Mouse (Mus musculus) lung, postnatal 25 days (tissue): ENCODE measurements around the gene Eng.

Experiments
- DNase-seq: peaks from one replicate; pipeline ENCODE4 v3.0.0; 2022; ENCODE audit warnings: low spot score

Eng gene

DNA sequence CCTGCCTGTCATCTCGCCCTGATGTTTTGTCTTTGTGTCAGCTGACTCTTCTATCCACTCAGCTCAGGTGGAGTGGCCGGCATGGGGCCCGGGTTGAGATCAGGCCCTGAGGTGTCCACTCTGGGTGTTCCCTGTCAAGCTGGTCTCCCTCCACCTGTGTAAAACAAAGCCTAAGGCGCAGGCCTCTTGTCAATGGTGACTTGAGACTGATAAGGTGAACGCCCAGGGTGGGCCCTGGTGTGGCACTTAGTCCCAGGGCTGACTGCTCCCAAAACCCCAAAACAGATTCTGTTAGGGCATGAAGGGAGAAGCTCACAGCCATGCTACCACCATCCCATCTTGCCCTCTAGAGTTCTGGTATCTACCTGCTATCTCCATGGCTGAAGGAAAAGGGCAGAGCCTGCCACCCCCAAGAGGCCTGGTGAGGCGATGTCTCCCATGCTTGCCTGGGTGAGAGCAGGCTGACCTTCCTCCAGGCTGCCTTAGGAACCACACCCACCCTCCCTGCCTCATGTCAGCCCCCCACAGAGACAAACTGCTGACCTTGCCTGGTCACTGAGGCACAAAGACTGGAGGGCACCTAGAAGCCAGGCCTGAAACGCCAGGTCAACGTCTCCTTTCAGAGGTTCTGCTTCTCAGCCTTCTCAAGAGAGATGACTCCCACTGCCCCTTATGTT lies 1.5 kb upstream of the Eng start:
- no peak for DNase-seq

DNA sequence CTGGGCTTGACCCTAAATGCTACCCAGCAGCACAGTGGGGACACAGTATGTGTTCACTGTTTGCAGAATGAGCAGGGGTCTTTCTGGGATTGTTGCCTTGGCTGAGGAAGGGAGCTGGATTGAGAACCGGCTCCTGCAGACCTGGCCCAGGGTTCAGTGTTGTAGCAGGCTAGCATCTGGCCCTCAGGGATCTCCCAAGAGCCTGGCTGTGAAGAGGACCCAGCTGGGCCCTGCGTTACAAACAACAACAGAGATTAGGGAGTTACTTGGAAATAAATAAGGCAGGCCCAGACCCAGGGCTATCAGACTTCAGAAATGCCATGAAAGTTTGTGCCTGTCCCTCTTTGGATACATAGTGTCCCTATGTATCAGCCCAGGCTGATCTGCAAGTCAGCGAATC lies 748 bp upstream of the Eng start:
- DNase-seq = no peak

DNA sequence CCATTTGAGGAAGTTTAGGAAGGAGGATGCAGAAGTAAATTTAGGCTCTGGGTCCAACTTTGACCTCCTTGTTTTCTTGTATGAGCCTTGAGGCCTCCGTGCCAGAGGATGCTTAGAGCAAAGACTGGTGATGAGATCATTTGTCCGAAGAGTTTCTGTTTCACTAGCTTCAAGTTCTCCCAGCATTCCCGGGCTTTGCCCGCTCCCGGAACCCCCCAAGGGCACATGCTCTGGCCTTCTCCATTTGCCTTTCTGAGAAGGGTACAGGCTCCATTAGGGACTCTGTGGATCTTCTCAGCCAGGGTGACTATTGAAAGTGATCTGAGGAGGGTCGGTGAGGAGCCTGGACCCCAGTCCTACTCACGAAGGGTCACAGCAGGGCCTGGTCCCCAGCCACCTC lies 971 bp downstream of the Eng start:
- no peak for DNase-seq

DNA sequence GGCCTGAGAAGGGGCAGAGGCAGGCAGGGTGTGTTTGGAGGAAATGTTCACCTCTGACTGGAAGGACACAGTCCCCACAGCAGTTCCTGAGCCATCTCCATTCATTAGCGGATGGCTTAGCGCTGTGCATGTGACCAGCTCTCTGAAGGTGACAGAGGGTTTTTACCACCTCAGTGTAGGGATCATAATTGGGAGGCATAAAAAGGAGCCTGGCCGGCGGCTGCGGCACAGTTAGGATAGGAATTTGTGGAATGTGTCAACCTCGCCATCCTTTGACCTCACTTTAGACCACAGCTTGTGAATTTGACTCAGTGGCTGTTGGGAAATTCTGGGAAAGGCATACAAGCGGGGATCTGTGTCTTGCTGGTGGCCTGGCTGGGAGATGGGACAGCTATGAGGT lies 7.4 kb downstream of the Eng start:
- DNase-seq = no peak

GRCm38 (mm10) chr2:32654743-32655393 lies 8.5 kb downstream of the Eng start:
- DNase-seq = peak; percentile 75

- DNase-seq = no peak
These were observed 9.0 kb downstream of the Eng start for GRCm38 (mm10) chr2:32655394-32655744.

- peak; percentile 82 for DNase-seq
These were observed 9.4 kb downstream of the Eng start for GRCm38 (mm10) chr2:32655826-32656225.

GRCm38 (mm10) chr2:32658873-32659272 lies 12.5 kb downstream of the Eng start:
- no peak for DNase-seq

DNA sequence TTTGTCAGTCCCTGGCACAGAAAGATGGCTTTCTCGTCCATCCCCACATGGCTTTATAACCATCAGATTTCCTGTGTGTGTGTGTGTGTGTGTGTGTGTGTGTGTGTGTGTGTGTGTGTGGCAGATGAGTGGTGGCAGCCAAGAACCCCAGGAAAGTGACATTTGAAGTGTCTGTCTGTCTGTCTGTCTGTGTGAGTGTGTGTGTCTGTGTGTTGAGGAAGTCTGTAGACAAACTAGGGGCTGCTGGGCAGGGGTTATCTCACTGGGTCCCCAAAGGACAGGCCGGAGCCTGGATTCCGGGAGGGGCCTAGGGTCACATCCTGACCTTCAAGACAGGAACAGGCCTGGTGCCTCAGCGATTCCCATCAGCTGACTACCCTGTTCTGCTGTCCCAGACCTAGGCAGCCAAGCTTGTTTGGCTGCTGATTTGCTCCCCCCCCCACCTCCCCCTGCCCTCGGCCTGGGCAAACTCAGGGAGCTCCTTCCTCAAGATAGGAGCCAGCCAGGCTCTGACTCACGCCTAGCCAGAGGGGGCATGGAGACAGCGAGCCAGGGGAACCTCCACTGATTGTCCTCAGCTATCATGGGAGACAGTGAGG lies 15.2 kb downstream of the Eng start:
- peak; percentile 80 for DNase-seq

- no peak for DNase-seq
These were observed 15.9 kb downstream of the Eng start for GRCm38 (mm10) chr2:32662291-32662690.

DNA sequence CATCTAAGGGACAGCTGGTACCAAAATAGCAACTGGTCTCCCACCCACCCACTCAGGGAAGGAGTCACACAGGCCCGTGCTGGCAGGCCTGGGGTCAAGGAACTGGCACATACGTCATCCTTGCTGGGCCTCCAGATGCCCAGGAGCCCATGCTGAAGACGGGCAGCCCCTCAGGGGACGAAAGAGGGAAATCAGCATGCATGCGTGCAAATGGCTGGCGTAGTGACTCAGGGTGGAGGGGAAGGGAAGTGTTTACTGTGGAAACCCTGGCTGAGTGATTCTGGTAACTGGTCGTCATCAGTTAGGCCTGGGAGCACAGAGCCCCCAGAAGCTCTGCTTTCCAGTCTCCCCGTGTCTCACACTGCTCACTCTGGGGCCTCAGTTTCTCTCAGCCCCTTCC lies 18.9 kb downstream of the Eng start:
- no peak for DNase-seq

- DNase-seq = no peak
These were observed 19.5 kb downstream of the Eng start for GRCm38 (mm10) chr2:32665853-32666252.

- no peak for DNase-seq
These were observed 21.4 kb downstream of the Eng start for GRCm38 (mm10) chr2:32667775-32668174.

DNA sequence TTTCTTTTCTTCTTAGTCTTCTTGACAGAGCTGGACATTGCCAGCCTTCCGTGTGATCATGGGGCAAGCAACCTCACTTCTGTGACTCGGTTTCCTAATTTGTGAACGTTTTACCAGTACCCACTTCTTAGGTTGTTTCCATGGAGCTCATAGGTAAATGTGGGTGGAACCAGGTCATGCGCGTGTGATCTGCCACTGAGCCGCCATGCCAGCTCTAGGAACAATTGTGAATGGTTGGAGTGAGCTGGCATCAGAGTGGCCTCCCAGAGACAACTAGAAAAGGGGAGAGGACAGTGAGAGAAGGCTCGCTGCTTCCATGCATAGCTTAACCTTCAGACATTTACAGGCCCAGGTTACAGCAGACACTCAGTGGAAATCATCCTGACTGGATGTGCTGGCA lies 21.8 kb downstream of the Eng start:
- DNase-seq = no peak

DNA sequence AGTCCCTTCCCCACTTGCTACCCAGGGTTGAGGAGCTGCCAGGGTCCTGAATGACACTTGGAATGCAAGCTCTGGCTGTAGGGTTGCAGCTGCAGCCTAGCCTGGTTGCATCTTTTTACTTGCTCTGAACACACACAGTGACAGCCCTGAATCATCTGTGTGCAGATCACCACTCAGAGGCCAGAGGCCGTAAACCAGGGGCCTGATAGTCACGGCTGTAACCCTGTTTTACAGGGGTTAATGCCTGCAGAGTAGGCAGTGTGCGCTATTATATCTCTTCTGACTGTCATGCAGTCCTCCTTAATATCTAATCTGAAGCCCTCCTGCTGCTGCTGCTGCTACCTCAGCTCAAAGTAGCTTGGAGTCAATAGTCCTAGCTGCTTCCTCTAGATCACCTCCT lies 23.5 kb downstream of the Eng start:
- DNase-seq = no peak

GRCm38 (mm10) chr2:32671147-32671546 lies 24.8 kb downstream of the Eng start:
- no peak for DNase-seq

DNA sequence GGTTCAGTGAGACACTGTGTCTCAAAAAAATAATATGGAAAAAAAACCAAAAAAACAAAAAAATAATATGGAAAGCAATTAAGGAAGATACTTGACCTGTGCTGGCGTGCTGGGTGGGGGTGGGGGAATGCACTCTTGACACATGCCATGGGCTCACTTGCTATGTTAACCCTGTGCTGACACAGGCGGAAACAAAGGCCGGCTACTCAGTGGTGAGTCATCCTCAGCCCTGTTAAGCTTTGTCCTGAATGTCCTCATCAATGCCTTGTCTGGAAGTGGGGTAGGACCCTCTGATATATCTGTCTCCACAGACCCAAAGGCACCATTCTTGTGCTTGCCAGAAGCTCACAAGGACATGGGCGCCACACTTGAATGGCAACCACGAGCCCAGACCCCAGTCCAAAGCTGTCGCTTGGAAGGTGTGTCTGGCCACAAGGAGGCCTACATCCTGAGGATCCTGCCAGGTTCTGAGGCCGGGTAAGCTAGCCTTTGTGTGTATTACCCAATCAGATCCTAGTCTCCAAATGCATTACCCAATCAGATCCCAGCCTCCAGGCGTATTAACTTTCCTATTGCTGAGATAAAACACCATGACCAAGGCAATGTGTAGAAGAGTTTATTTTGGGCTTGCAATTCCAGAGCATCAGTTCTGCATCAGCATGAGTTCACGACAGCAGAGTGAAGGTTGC lies 25.7 kb downstream of the Eng start:
- no peak for DNase-seq

GRCm38 (mm10) chr2:32673176-32673917 lies 27.0 kb downstream of the Eng start:
- DNase-seq = peak; percentile 57

GRCm38 (mm10) chr2:32676821-32677220 lies 30.4 kb downstream of the Eng start:
- DNase-seq = no peak

DNA sequence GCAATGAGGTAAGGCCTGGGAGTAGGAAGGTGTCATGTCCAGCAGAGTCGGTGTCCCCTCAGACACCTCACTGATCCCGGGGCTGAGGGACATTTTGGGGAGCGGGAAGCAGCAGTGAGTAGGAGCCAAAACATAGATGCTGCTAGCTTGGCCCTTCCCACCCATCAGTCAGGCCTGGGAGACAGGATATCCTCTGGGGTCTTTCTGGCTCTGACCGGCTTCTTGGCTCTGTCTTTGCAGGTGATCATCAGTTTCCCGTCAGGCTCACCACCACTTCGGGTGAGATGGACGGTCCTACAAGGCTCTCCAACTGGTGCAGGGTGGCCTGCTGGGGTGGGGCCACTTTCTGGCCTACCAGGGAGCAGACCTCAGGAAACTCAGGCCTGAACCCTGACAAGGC lies 31.3 kb downstream of the Eng start:
- DNase-seq = no peak

DNA sequence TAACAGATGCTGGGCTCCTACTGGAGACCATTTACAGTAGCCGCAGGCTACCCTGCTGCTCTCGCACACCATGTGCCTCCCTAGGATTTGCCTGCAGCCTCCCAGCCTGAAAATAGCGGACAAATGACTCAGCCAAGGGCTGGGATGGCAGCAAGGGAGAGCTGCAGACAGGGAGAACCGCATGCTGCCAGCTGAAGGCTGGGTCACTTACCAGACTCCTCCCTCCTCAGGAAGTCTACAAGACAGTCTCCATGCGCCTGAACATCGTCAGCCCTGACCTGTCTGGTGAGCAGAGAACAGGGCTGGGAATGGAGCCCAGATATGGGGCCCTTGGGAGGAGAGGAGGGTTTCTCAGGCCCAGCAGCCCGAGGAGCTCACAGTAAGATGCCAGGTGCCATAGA lies 33.7 kb downstream of the Eng start:
- DNase-seq = no peak

DNA sequence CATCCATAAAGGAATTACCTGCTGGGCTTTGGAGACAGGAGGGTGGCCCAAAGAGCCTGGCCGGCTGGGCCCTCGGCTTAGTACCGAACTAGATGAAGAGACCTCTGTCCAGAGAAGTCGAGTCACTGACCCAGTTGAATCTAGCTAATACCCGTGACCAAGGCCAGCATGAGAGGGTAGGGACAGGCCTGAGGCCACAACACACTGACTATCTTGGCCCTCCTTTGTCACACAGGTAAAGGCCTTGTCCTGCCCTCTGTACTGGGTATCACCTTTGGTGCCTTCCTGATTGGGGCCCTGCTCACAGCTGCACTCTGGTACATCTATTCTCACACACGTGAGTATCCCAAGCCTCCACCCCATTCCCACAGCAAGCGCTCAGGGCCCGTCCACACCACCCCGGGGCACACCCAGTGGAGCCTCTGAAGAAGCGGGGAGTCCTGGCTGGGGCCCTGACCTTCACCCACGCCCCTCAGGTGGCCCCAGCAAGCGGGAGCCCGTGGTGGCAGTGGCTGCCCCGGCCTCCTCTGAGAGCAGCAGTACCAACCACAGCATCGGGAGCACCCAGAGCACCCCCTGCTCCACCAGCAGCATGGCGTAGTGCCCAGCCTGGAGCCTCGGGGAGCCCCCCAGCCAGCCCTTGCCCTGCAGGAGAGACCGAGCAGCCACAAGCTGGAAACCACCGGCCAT lies 34.7 kb downstream of the Eng start:
- no peak for DNase-seq
